Mouse (Mus musculus) kidney, adult 18-20 months (tissue): Measurements from ENCODE around the gene Grsf1.

ENCODE experiments used
- DNase-seq: peaks from one replicate; pipeline ENCODE4 v3.0.0; 2021

The Grsf1 gene

GRCm38 (mm10) chr5:88688583-88689187 is 12.7 kb upstream of the Grsf1 start:
- no peak for DNase-seq

DNA sequence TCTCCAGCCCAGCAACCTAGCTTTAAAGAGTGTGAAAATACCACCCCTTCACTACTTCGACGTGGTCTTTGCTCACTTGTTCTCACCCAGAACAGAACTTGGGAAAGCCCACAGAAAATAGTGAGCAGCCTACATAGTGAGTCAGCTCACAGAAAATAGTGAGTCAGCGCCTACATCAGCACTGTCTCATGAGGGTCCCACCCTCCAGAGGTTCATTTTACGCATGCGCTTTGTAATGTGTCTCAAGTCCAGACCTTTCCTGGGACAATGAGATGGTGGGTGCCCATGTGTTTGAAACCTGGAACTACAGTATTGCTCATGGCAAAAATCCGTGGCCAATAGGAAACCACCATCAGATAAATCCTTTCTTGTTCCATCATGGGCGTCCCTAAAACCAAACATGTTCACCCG is 12.0 kb upstream of the Grsf1 start:
- DNase-seq: no peak

- no peak for DNase-seq
Observed at GRCm38 (mm10) chr5:88685745-88686299, 9.9 kb upstream of the Grsf1 start.

GRCm38 (mm10) chr5:88685306-88685705 is 9.3 kb upstream of the Grsf1 start:
- DNase-seq: no peak

- DNase-seq: no peak
Observed at GRCm38 (mm10) chr5:88684226-88684625, 8.3 kb upstream of the Grsf1 start.

- DNase-seq: no peak
Observed at GRCm38 (mm10) chr5:88683706-88684105, 7.7 kb upstream of the Grsf1 start.

- no peak for DNase-seq
Observed at GRCm38 (mm10) chr5:88680567-88680966, 4.6 kb upstream of the Grsf1 start.

GRCm38 (mm10) chr5:88679341-88679740 is 3.4 kb upstream of the Grsf1 start:
- DNase-seq: no peak

- DNase-seq: no peak
Observed at GRCm38 (mm10) chr5:88678929-88679328, 3.0 kb upstream of the Grsf1 start.

DNA sequence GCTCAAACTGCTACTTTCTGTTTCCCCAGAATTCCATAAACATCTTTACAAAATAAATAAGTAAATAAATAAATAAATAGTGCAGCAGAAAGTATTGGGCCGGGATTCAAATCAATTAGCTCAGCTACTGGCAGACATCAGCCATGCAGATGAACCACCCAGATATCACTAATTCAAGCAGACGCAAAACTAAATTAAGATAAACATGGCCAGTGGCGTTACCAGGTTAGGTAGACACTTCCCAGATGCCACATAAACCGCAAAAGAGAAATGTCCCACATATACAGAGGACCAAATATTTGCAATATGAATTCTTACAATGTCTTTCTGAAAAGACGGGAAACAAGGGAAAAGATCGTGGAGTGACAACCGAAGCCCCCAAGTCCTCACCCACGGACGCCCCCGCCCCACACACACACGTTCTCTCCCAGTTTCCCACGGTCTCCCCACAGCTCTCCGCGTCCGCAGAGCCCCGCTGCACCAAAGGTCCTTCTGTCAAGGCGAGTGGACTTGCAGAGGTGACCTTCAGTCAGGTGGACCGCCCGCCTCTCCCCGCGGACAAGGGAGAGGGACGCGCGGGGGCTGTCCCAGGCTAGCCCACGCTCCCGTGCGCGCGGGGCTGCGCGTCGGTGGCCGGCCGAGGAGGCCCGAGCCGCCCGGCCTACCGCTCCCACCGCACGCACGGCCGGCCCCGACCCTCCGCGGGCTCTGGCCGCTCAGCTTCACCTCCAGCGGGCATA is 1.1 kb downstream of the Grsf1 start:
- peak; percentile 70 for DNase-seq

DNA sequence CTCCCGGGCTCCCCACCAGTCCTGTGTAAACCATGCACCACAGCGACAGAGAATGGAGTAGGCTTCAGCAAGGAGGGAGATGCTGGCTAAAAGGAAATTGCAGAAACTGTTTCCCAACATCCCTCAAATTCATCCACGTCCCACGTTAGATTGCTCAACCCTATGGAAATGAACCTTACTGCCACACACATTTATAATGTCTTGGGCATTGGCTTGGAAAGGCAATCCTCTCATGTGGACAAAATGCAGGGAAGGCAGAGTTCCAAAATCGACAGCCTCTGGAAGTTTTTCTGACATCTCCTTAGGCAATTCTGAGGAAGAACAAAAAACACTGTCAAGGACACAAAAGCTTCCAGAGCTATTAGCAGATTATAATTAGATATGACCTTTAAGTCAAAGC is 12.1 kb downstream of the Grsf1 start:
- no peak for DNase-seq

DNA sequence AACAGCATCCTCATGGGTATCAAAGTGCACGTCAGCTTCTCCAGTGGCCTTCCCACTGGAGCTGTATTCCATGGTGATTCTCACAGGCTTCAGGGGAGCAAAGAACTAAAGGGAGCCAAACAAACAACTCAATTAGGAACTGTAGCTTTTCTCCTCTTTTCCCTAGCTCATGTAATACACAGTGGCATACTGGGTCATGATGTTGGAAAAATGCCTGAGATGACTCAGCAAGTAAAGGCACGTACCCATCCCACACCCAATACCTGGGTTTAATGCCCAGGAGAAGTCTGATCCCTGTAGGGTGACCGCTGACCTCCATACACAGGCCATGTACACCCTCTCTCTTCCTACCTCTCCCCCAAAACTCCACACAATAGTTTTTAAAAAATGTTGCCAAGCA is 12.8 kb downstream of the Grsf1 start:
- DNase-seq: no peak

- no peak for DNase-seq
Observed at GRCm38 (mm10) chr5:88657868-88658267, 18.1 kb downstream of the Grsf1 start.

- no peak for DNase-seq
Observed at GRCm38 (mm10) chr5:88652589-88652988, 23.4 kb downstream of the Grsf1 start.

DNA sequence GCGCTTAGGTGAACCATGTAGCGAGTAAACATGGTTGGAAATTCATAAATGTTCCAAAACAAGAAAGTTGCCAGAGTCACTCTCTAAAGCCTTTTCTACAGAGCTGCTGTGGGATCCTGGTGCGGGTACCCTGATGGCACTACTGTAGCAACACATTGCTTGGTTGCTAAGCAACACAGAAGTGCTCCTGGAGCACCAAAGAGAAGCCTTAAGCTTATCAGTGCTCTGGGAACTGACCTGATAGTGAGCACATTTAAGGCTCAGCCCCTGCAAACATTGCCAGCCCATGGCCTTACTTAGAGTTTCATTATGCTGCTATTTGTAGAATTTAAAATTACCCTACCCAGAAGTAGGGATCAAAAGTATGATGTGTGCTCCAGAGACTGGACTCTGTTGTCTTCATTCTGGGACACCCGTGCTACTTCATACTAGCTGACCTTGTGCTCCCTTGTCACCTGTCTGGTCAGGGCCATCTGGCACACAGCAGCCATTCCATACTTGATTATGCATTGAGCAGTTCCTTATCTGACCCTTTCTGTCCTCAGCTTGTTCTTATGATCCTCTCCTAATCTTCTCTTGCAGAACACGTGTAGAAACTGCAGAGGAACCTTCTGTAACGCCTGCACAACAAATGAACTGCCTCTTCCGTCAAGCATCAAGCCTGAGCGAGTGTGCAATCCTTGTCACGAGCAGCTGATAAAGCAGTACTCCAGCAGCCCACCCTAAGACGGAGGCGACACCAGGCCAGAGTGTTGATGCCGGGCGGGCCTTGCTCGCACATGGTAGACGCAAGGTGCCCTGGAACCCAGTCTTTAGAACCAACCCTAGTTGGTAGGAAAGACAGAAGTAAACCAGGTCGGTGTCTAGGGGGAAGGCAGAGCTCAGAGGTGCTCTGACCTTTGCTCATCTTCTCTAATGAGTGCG is 26.5 kb downstream of the Grsf1 start:
- no peak for DNase-seq

- DNase-seq: peak; percentile 23
Observed at GRCm38 (mm10) chr5:88645405-88645804, 30.6 kb downstream of the Grsf1 start.

DNA sequence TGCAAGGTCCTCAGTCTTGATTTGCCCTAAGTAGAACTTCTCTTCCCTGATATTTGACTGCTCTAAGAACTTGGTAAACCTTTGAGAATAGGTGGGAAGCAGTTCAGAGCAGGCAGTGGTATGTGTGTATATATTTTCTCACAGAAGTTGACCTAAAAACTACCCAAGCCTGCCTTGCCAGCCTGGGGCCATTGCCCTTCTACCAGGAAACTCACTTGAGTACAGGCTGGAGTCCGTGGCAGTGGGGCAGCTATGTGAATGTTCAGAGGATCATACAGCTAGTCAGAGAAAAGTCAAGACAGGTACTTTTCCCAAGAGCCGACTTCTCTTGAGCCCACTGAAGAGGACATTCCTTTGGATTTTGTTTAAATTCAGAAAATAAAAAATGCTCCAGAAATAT is 31.1 kb downstream of the Grsf1 start:
- DNase-seq: peak; percentile 21

DNA sequence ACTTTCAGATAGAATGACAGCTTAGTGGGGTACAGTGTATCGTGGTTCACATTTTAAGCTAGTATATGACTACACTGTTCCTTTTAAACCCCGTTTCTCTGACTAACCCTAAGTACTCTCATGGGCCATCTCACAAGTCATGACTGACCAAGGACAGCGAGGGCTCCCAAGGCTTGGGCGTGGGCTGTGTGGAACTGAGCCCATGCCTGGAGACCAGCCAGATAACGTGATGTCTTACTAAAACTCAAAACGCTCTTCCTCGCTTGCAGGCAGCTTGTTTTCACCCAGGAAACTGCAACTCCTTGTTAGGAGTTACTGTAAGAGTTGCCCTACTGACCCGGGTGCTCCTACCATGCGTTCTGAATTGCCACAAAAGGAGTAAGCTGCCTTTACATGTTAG is 32.5 kb downstream of the Grsf1 start:
- DNase-seq: no peak

GRCm38 (mm10) chr5:88642786-88643185 is 33.2 kb downstream of the Grsf1 start:
- DNase-seq: no peak

DNA sequence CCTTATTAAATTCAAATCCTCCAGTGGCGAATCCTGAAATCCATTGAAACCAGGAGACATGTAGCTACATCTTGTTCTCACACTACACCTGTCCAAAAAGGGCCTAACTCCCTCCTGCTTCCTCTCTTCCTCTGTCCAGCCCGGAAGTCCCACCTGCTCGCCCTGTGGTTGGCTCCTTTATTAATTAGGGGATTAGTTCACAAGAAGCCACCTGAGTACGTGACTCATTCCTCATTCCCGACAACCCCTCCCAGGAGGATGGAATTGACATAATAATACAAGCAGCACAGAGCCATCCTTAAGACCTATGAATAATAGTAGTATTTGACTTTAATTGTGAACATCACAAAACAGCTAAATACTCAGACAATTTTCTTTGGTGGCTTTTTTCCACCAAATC is 41.9 kb downstream of the Grsf1 start:
- DNase-seq: no peak

DNA sequence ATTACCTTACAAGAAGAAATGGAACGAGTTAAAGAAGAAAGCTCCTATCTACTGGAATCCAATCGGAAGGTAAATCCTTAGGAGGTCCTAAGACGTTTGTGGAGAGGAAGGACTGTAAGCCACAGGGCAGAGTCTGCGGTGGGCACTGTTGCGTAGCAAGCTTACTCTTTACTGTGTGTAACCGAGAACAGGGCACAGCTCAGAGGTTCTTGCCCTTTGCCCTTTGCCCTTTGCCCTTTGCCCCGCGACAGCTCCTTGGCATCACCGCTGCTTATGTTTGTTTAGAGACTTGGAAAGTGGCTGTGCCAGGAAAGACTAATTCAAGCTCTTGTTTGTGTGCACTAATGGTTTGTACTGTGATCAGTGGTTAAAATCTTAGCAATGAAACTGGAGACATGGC is 43.5 kb downstream of the Grsf1 start:
- DNase-seq: peak; percentile 78

DNA sequence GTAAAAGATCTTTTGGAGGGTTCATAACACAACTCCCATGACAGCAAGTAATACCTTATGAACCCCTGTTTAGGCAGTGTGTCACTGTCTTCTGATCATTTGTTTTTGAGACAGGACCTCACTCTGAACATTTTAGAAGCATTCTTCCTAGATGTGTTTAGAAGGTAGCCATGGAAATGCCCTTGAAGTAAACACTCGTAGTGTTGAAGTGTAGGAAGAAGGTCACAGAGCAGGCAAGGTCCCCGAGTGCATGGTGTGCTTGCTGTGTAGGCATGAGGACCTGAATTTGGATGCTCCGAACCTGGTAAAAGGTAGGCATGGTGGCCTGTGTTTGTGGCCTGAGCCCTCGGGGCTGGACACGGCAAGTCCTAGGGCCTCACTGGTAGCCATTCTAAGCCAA is 44.4 kb downstream of the Grsf1 start:
- no peak for DNase-seq

- DNase-seq: peak; percentile 40
Observed at GRCm38 (mm10) chr5:88630883-88631282, 45.1 kb downstream of the Grsf1 start.
